Mouse (Mus musculus): ENCODE data around the gene Gm10320. TPM values are rescaled to one million over a fixed set of nuclear protein-coding genes. Genes with fewer than 3 reads are reported as not detected.

The Gm10320 gene
- total RNA-seq, 1 experiment = 8.9 TPM

GRCm38 (mm10) chr13:98516985-98517384 lies 25.2 kb upstream of the Gm10320 start:
- Histone ChIP-seq H3K27ac (ENCODE audit: insufficient read depth, low read depth, low read length, poor library complexity, severe bottlenecking) (no peak overlapping the region), H3K4me3 (ENCODE audit: insufficient read depth in 1 of 2, low read depth in 1 of 2, low read length in 2 of 2, poor library complexity in 1 of 2, severe bottlenecking in 1 of 2) (no peak overlapping the region), H3K9ac (ENCODE audit: insufficient read depth, low read depth, low read length, poor library complexity, severe bottlenecking) (no peak overlapping the region), H3K4me1 (ENCODE audit: control insufficient read depth in 2 of 2, insufficient read depth in 2 of 2, low read length in 2 of 2, poor library complexity in 1 of 2) (0 out of 4 replicates have a peak, but pooled peaks cover 0 to 2% of the 10 kb centered on the region in 2 experiments), H3K36me3 (ENCODE audit: control insufficient read depth, insufficient read depth, low read length, poor library complexity, severe bottlenecking) (no peaks in the 10 kb centered on the region), H3K9me3 (ENCODE audit: control insufficient read depth, insufficient read depth, low read depth, low read length) (no peaks in the 10 kb centered on the region)
- TF ChIP-seq ZC3H11A (IDR thresholded peaks at IDR 0.05; ENCODE audit: borderline replicate concordance, low read depth, low read length) (no peak), ZNF384 (IDR thresholded peaks at IDR 0.05; ENCODE audit: low read depth, low read length) (no peak), MAFK (IDR thresholded peaks at IDR 0.05; ENCODE audit: insufficient read depth, low read depth, low read length) (no peak), CHD2 (IDR thresholded peaks at IDR 0.05; ENCODE audit: low read depth, low read length) (no peak), HCFC1 (IDR thresholded peaks at IDR 0.05; ENCODE audit: borderline replicate concordance, insufficient read depth, low read length) (no peak)
- in situ Hi-C loops (cut with MboI; ENCODE audit: low sequenced_read_pairs in 2 of 2, unreplicated experiment in 2 of 2) = no loop called here
- no peak for DNase-seq (ENCODE audit: low read depth, low spot score)

- H3K9me3 ChIP-seq (ENCODE audit: control insufficient read depth, insufficient read depth, low read depth, low read length) = no peaks in the 10 kb centered on the region
- H3K36me3 ChIP-seq (ENCODE audit: control insufficient read depth, insufficient read depth, low read length, poor library complexity, severe bottlenecking) = no peaks in the 10 kb centered on the region
- in situ Hi-C loops (cut with MboI; ENCODE audit: low sequenced_read_pairs in 2 of 2, unreplicated experiment in 2 of 2) = no loop called here
Observed at GRCm38 (mm10) chr13:98512066-98512465, 20.3 kb upstream of the Gm10320 start.

GRCm38 (mm10) chr13:98507656-98508055 lies 15.9 kb upstream of the Gm10320 start:
- Histone ChIP-seq H3K4me1 (ENCODE audit: control insufficient read depth in 2 of 2, insufficient read depth in 2 of 2, low read length in 2 of 2, poor library complexity in 1 of 2) (0 out of 4 replicates have a peak, but pooled peaks cover 0 to 3% of the 10 kb centered on the region in 2 experiments), H3K4me3 (ENCODE audit: insufficient read depth in 1 of 2, low read depth in 1 of 2, low read length in 2 of 2, poor library complexity in 1 of 2, severe bottlenecking in 1 of 2) (no peak overlapping the region), H3K9me3 (ENCODE audit: control insufficient read depth, insufficient read depth, low read depth, low read length) (no peaks in the 10 kb centered on the region), H3K27ac (ENCODE audit: insufficient read depth, low read depth, low read length, poor library complexity, severe bottlenecking) (no peak overlapping the region), H3K9ac (ENCODE audit: insufficient read depth, low read depth, low read length, poor library complexity, severe bottlenecking) (no peak overlapping the region), H3K36me3 (ENCODE audit: control insufficient read depth, insufficient read depth, low read length, poor library complexity, severe bottlenecking) (no peaks in the 10 kb centered on the region)
- no peak for TF ChIP-seq CHD2 (IDR thresholded peaks at IDR 0.05; ENCODE audit: low read depth, low read length)
- TF ChIP-seq MAFK (IDR thresholded peaks at IDR 0.05; ENCODE audit: insufficient read depth, low read depth, low read length) = no peak
- no peak for TF ChIP-seq HCFC1 (IDR thresholded peaks at IDR 0.05; ENCODE audit: borderline replicate concordance, insufficient read depth, low read length)
- no peak for TF ChIP-seq ZNF384 (IDR thresholded peaks at IDR 0.05; ENCODE audit: low read depth, low read length)
- TF ChIP-seq ZC3H11A (IDR thresholded peaks at IDR 0.05; ENCODE audit: borderline replicate concordance, low read depth, low read length) = no peak
- in situ Hi-C loops (cut with MboI; ENCODE audit: low sequenced_read_pairs in 2 of 2, unreplicated experiment in 2 of 2) = loop anchor here in 1 of 2 experiments (10.0 kb wide), 1 partner anchor 143 kb away; no protein-coding TSS in a partner anchor
- DNase-seq (ENCODE audit: low read depth, low spot score) = no peak

More at GRCm38 (mm10) chr13:98512066-98512465, 20.3 kb upstream of the Gm10320 start:
- H3K4me3 ChIP-seq (ENCODE audit: insufficient read depth in 1 of 2, low read depth in 1 of 2, low read length in 2 of 2, poor library complexity in 1 of 2, severe bottlenecking in 1 of 2) = no peak overlapping the region
- H3K27ac ChIP-seq (ENCODE audit: insufficient read depth, low read depth, low read length, poor library complexity, severe bottlenecking) = no peak overlapping the region
- H3K4me1 ChIP-seq (ENCODE audit: control insufficient read depth in 2 of 2, insufficient read depth in 2 of 2, low read length in 2 of 2, poor library complexity in 1 of 2) = no peaks in the 10 kb centered on the region
- no peak for DNase-seq (ENCODE audit: low read depth, low spot score)
- no peak overlapping the region for H3K9ac ChIP-seq (ENCODE audit: insufficient read depth, low read depth, low read length, poor library complexity, severe bottlenecking)
- TF ChIP-seq CHD2 (IDR thresholded peaks at IDR 0.05; ENCODE audit: low read depth, low read length) = no peak
- TF ChIP-seq MAFK (IDR thresholded peaks at IDR 0.05; ENCODE audit: insufficient read depth, low read depth, low read length) = no peak
- TF ChIP-seq ZC3H11A (IDR thresholded peaks at IDR 0.05; ENCODE audit: borderline replicate concordance, low read depth, low read length) = no peak
- no peak for TF ChIP-seq ZNF384 (IDR thresholded peaks at IDR 0.05; ENCODE audit: low read depth, low read length)
- TF ChIP-seq HCFC1 (IDR thresholded peaks at IDR 0.05; ENCODE audit: borderline replicate concordance, insufficient read depth, low read length) = no peak

GRCm38 (mm10) chr13:98506496-98506895 lies 14.7 kb upstream of the Gm10320 start:
- TF ChIP-seq HCFC1 (IDR thresholded peaks at IDR 0.05; ENCODE audit: borderline replicate concordance, insufficient read depth, low read length) (no peak), MAFK (IDR thresholded peaks at IDR 0.05; ENCODE audit: insufficient read depth, low read depth, low read length) (no peak), ZNF384 (IDR thresholded peaks at IDR 0.05; ENCODE audit: low read depth, low read length) (no peak), ZC3H11A (IDR thresholded peaks at IDR 0.05; ENCODE audit: borderline replicate concordance, low read depth, low read length) (no peak), CHD2 (IDR thresholded peaks at IDR 0.05; ENCODE audit: low read depth, low read length) (no peak)
- H3K9ac ChIP-seq (ENCODE audit: insufficient read depth, low read depth, low read length, poor library complexity, severe bottlenecking) = no peak overlapping the region
- no peaks in the 10 kb centered on the region for H3K9me3 ChIP-seq (ENCODE audit: control insufficient read depth, insufficient read depth, low read depth, low read length)
- no peaks in the 10 kb centered on the region for H3K36me3 ChIP-seq (ENCODE audit: control insufficient read depth, insufficient read depth, low read length, poor library complexity, severe bottlenecking)
- H3K27ac ChIP-seq (ENCODE audit: insufficient read depth, low read depth, low read length, poor library complexity, severe bottlenecking) = no peak overlapping the region
- 0 out of 4 replicates have a peak, but pooled peaks cover 0 to 3% of the 10 kb centered on the region in 2 experiments for H3K4me1 ChIP-seq (ENCODE audit: control insufficient read depth in 2 of 2, insufficient read depth in 2 of 2, low read length in 2 of 2, poor library complexity in 1 of 2)
- H3K4me3 ChIP-seq (ENCODE audit: insufficient read depth in 1 of 2, low read depth in 1 of 2, low read length in 2 of 2, poor library complexity in 1 of 2, severe bottlenecking in 1 of 2) = no peak overlapping the region
- no peak for DNase-seq (ENCODE audit: low read depth, low spot score)
- in situ Hi-C loops (cut with MboI; ENCODE audit: low sequenced_read_pairs in 2 of 2, unreplicated experiment in 2 of 2) = loop anchor here in 1 of 2 experiments (10.0 kb wide), 1 partner anchor 142 kb away; no protein-coding TSS in a partner anchor

Data from ES-E14 (cell line).